Mouse (Mus musculus) megakaryocyte, embryonic 14.5 days (primary cell): ENCODE results near the gene Ripor1.

Experiments used
- FLI1 ChIP-seq: IDR thresholded peaks from 2 replicates; pipeline ENCODE4 v1.6.1; 2012; ENCODE audit warnings: low read length, inconsistent platforms, mixed read lengths
- GATA1 ChIP-seq: IDR thresholded peaks from 3 replicates; pipeline ENCODE4 v1.6.1; 2012; ENCODE audit warnings: mixed read lengths, low read length, inconsistent platforms, borderline replicate concordance

- TF ChIP-seq GATA1 (no peak), FLI1 (no peak)
These were observed 31.6 kb upstream of the Ripor1 start for GRCm38 (mm10) chr8:105573427-105573826.
